Mouse (Mus musculus) Muller cell, postnatal 12 days (primary cell): ENCODE measurements at regions not wholly inside any gene's neighbourhood (a gene's known extent, or its start where the extent isn't known, plus 50 kb on each side); places are given as distances from the start of the nearest gene placed in this dataset.

Source experiments
- DNase-seq: peaks from one replicate; pipeline ENCODE4 v3.0.0-alpha.2; 2015; ENCODE audit errors: inconsistent ontology term

DNA sequence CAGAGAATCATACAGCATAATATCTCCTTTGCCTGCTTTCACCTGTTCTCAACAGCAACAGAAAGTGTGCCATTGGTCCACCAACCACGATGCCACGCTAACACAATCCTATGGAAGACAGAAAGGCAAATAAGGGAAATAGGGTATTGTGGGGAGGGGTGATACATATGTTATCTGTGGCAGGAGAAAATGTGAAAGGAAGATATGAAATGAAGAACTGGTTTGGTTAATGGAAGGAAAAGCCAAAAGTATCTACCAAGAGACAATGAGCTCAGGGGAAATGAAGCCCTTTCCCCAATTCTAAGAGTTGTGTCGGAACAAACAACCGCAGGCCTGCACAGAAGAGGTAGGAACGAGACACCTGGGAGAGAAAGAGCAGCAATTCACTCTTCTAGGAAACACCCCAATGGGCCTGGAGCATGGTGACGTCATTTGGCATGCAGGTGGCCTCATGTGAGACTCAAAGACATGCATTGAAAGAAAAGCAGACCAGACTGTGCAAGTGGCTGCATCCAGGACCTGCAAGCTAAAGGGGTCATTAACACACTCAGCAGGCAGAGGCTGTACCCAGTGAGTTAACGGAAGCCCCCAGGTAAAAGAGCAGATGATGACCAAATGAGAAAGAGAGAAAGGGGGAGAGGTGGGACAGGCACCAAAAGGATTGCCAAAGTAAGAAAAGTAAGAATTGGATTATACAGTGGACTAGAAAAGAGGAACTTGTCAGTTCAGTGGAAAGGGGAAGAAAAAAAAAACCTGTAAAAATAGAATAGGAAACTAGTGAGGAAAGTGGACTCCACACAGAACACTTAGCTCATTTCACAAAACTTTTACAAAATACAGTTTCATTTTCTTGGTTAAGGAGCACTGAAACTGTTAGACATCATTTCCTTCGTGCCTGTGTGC lies 522.2 kb upstream of the Cited2 start:
- no peak for DNase-seq

DNA sequence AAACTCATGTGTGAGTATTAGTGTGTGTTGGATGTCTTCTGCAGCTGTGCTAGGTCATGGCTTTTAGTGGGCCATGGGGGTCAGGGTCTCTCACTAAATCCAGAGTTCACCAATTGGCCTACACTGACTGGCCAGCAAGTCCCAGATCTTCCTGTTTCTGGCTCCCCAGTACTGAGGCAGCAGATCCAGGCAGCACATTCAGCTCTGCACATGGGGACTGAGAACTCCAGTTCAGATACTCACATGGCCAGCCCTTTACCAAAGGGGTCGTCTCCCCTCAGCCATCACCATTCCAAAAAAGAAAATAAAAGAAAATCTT lies 521.6 kb upstream of the Cited2 start:
- no peak for DNase-seq

- peak; percentile 66 for DNase-seq
Measured at GRCm38 (mm10) chr10:17202556-17203415, 520.2 kb upstream of the Cited2 start.

GRCm38 (mm10) chr10:17203416-17204110 lies 519.5 kb upstream of the Cited2 start:
- DNase-seq, result no peak

- no peak for DNase-seq
Measured at GRCm38 (mm10) chr10:17204153-17204552, 518.9 kb upstream of the Cited2 start.

GRCm38 (mm10) chr10:17212551-17213309 lies 510.3 kb upstream of the Cited2 start:
- DNase-seq, result no peak

DNA sequence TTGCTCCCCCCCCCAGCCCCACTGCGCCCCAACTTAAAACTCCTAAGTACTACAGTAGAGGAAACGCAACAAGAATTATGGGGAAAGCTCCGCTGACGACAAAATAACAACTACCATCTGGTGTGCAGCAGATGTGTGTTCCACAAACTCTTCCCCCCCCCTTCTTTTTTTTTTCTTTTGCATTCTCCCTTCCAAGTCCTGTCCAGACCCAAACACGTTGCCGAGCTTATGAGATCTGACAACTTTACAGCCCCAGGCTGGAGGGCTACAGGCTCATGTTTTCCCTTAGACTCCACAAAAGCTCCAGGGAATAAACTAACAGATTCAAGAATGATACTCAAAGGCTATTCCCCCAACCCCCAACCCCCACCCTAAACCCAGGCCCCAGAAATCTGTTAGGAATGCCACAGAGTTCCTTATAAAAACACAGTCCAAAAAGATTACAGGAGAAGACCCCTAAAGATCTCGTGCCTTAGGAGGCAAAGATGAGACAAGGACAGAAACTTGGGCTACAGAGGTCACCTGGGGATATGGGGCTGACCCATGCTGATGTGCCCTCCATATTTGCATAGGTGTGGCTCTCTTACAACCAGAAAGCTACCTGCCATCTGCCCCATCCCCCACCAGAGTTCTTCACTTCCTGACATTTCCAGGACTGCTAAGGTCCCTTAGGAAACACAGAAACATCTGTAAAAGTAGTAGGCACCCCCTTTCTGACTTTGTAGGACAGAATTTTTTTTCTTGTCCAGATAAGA lies 509.5 kb upstream of the Cited2 start:
- DNase-seq, result no peak

- DNase-seq, result no peak
Measured at GRCm38 (mm10) chr10:17214065-17214440, 509.0 kb upstream of the Cited2 start.

- no peak for DNase-seq
Measured at GRCm38 (mm10) chr10:17215029-17215428, 508.0 kb upstream of the Cited2 start.

- DNase-seq, result peak; percentile 62
Measured at GRCm38 (mm10) chr10:17221495-17221894, 501.5 kb upstream of the Cited2 start.

DNA sequence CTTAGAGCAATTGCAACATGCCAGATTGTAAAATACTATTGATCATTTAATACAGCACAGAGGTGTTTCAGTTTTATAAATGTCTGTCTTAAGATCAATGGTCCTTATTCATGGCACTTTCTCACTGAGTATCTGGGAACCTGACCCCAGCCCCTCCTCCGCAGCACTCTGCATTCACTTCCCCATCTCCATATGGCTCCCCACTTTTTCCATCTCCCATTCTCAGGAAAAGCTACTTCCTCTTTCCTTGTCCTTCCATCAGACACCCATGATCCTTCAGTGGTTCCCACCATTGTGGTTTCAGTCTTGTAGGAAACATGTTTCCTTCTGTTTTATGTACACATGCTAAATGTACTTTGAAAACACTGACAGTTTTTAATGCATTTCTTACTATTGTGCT lies 497.3 kb upstream of the Cited2 start:
- DNase-seq, result no peak

GRCm38 (mm10) chr10:17230040-17230818 lies 492.8 kb upstream of the Cited2 start:
- DNase-seq, result peak; percentile 90

GRCm38 (mm10) chr10:17235955-17236650 lies 486.9 kb upstream of the Cited2 start:
- peak; percentile 14 for DNase-seq

- DNase-seq, result peak; percentile 54
Measured at GRCm38 (mm10) chr10:17236761-17237160, 486.3 kb upstream of the Cited2 start.

DNA sequence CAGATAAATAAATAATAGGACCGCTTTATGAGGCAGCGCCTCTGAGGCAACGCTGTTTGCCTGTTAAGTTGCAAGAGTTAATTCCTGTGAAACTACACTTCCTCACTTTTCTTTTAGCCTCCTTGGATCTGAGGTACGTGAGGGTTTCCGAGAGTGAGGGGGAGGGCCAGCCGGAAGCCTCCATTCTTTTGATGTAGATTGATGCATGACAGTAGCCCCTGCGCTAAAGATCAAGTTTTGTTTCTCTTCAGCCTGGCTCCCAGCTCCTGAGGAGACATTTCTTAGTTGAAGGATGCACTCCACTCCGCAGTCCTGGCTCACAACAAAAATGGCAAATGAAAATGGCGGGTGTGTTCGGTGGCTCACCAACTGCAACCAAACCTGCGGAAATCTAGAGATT lies 485.6 kb upstream of the Cited2 start:
- no peak for DNase-seq

DNA sequence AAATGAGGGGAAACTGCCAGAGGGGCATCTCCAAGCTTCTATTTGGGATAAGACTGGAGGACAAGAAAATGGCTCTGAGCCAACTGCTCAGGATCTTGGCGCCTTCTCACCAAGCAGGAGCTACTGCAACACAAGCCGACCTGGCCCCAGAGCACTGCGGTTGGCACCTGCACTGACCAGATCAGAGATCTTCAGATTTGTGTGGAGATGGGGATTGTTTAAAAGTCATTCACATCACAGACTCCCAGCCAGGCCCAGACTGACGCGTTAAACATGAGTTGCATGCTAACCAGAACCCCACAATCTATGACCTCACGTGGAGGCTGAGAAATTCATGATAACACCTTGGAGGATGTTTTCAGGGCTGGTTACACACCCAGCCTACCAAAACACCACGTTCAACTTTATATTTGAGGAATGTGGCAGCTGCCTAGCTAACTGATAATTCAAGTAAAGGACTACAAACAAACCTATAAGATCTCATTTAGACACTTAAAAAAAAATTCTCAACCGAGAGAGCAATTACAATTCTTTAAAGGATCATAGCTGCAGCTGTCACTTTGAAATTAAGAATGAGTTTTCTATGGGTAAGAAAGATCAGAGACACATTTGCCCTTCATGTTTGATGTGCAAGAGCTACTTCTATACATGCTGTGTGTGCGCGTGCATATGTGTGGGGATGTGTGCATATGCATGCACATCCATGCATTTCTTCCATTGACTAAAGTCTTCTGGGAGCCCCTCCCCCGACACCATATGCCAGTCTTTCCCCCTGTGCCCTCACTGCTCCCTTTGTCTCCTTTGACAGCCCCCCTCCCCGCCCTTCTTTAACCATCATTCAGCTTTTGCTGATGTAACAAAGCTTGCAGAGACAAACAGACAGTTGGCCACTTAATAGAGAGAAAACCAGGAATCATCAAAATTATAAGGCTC lies 484.8 kb upstream of the Cited2 start:
- DNase-seq, result no peak

DNA sequence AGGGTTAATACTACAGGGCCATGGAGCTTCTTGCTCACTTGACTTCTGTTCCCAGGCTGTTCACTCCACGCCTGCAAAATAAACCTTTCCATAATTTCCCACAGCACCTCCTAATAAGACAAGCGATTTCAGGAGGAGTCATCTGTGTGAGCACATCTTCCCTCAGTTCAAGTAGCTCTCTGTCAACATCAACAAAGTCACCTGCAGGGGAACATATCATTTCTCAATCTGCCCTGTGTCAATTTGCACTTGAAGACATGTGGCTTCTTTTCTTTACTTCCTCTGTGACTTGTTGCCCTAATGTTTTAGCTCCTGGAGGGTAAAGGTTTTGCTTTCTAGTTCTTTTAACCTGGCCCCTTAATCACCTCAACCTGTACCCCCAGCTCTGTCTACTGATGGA lies 474.7 kb upstream of the Cited2 start:
- DNase-seq, result no peak

- DNase-seq, result peak; percentile 81
Measured at GRCm38 (mm10) chr10:17253040-17253439, 470.0 kb upstream of the Cited2 start.
